ENCODE assay signal across 24 mouse cellular contexts in the genomic region with DNA sequence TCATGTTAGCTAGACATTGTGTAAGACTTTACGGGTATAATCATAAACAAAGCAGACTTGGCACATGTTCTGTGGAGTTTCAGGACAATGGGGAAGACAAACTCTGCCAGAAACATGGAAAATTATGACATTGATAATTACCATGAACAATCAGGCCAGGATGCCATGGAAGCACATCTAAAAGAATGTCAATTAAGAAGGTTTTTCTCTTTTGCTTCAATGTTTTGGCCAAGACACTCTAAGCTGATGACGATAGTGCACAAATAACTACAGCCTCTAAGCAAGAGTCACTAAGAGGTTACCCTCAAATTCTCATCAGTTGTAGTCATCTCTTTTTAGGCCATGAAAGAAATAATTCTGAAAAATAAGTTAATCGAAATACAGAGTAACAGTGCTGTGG.
"Had no signal": no experiment of that assay in that cellular context is flagged by ENCODE, and none has a peak within 500 bp of the region (broad histone marks: within the 10 kb centered on the region; RNA-seq: fewer than 3 reads in every experiment).

No protein-coding gene starts in this region.

- H3K9ac ChIP-seq: heart, embryonic 13.5 days; heart, embryonic 15.5 days; hindbrain, embryonic 14.5 days; limb, embryonic 12.5 days; liver, embryonic 13.5 days had no signal

- H3K4me1 ChIP-seq: heart, embryonic 13.5 days; heart, embryonic 15.5 days; limb, embryonic 10.5 days; limb, embryonic 12.5 days; liver, embryonic 13.5 days had no signal

- DNase-seq: gastrocnemius, postnatal 14 days; gastrocnemius, postnatal 36 days; heart, adult 11 months; heart, adult 2 months; heart, postnatal 14 days; heart, postnatal 36 days; kidney, adult 11 months; kidney, adult 2 months; kidney, postnatal 10 days; kidney, postnatal 25 days; kidney, postnatal 4 days; liver; liver, embryonic 13.5 days had no signal

- H3K27me3 ChIP-seq: heart, embryonic 13.5 days; heart, embryonic 15.5 days; limb, embryonic 12.5 days; liver, embryonic 13.5 days had no signal

- H3K36me3 ChIP-seq: heart, embryonic 13.5 days; heart, embryonic 15.5 days; limb, embryonic 10.5 days; limb, embryonic 12.5 days; liver, embryonic 13.5 days had no signal

- H3K9me3 ChIP-seq: heart, embryonic 13.5 days; heart, embryonic 15.5 days; limb, embryonic 10.5 days; limb, embryonic 12.5 days; liver, embryonic 13.5 days had no signal

- H3K4me3 ChIP-seq: heart, adult 2 months; heart, embryonic 13.5 days; heart, embryonic 15.5 days; layer of hippocampus, adult 2 months; left cerebral cortex, adult 2 months; limb, embryonic 10.5 days; limb, embryonic 12.5 days; liver, embryonic 13.5 days had no signal

- ATAC-seq: hindbrain, embryonic 16.5 days; intestine, embryonic 16.5 days had no signal

- H3K4me2 ChIP-seq: heart, embryonic 11.5 days; heart, embryonic 13.5 days; heart, embryonic 15.5 days; hindbrain, embryonic 14.5 days; limb, embryonic 12.5 days; liver, embryonic 11.5 days; liver, embryonic 13.5 days had no signal

- H3K27ac ChIP-seq: heart, adult 2 months; heart, embryonic 13.5 days; heart, embryonic 15.5 days; hindbrain, embryonic 14.5 days; layer of hippocampus, adult 2 months; left cerebral cortex, adult 2 months; limb, embryonic 10.5 days; limb, embryonic 12.5 days; liver, embryonic 13.5 days had no signal
